Mouse (Mus musculus) ES-E14 (cell line): ENCODE results near the gene Gbp7. TPM values are rescaled to one million over a fixed set of nuclear protein-coding genes. Genes with fewer than 3 reads are reported as not detected.

Source experiments
- DNase-seq: peaks from one replicate; pipeline ENCODE4 v3.0.0-alpha.2; 2013; ENCODE audit warnings: low read depth, low spot score
- H3K27ac ChIP-seq: 2 replicates; pipeline ENCODE4 v1.5.1; 2012; ENCODE audit warnings: low read depth, mild to moderate bottlenecking, low read length, moderate library complexity, mixed read lengths; ENCODE audit not compliant: poor library complexity, insufficient read depth, severe bottlenecking
- H3K36me3 ChIP-seq: 2 replicates; pipeline ENCODE4 v1.6.1; 2012; ENCODE audit warnings: mild to moderate bottlenecking, low read length, moderate library complexity, mixed read lengths; ENCODE audit not compliant: control insufficient read depth, poor library complexity, insufficient read depth, severe bottlenecking
- H3K4me1 ChIP-seq, 2 experiments: fragments of 150-350 bp in 1 of 2; sonication (generic) in 1 of 2; 2 replicates each; pipeline ENCODE4 v1.6.1; 2012; ENCODE audit warnings: low read length in 2 of 2, mild to moderate bottlenecking in 1 of 2, mixed read lengths in 1 of 2; ENCODE audit not compliant: control insufficient read depth in 2 of 2, insufficient read depth in 2 of 2, poor library complexity in 1 of 2
- H3K4me3 ChIP-seq, 2 experiments: fragments of 150-350 bp in 1 of 2; sonication (generic) in 1 of 2; 2 replicates each; pipeline ENCODE4 v1.5.1; 2012; ENCODE audit warnings: low read length in 2 of 2, low read depth in 1 of 2, mild to moderate bottlenecking in 1 of 2, mixed read lengths in 1 of 2; ENCODE audit not compliant: insufficient read depth in 1 of 2, poor library complexity in 1 of 2, severe bottlenecking in 1 of 2
- H3K9ac ChIP-seq: 2 replicates; pipeline ENCODE4 v1.6.1; 2012; ENCODE audit warnings: low read depth, mild to moderate bottlenecking, low read length, mixed read lengths; ENCODE audit not compliant: poor library complexity, insufficient read depth, severe bottlenecking
- H3K9me3 ChIP-seq: fragments of 150-350 bp; sonication (generic); 2 replicates; pipeline ENCODE4 v1.6.1; 2012; ENCODE audit warnings: low read depth, mild to moderate bottlenecking, low read length; ENCODE audit not compliant: control insufficient read depth, insufficient read depth
- CHD2 ChIP-seq: IDR thresholded peaks from 2 replicates; pipeline ENCODE4 v1.6.1; 2014; ENCODE audit warnings: mild to moderate bottlenecking, low read depth, low read length, inconsistent platforms
- HCFC1 ChIP-seq: IDR thresholded peaks from 2 replicates; pipeline ENCODE4 v1.6.1; 2012; ENCODE audit warnings: low read length, inconsistent platforms, borderline replicate concordance; ENCODE audit not compliant: insufficient read depth
- MAFK ChIP-seq: IDR thresholded peaks from 2 replicates; pipeline ENCODE4 v1.6.1; 2014; ENCODE audit warnings: mild to moderate bottlenecking, low read depth, low read length, inconsistent platforms; ENCODE audit not compliant: insufficient read depth
- ZC3H11A ChIP-seq: IDR thresholded peaks from 2 replicates; pipeline ENCODE4 v1.6.1; 2012; ENCODE audit warnings: low read depth, mild to moderate bottlenecking, inconsistent platforms, low read length, borderline replicate concordance
- ZNF384 ChIP-seq: IDR thresholded peaks from 2 replicates; pipeline ENCODE4 v1.6.1; 2012; ENCODE audit warnings: low read depth, low read length, inconsistent platforms
- in situ Hi-C, 2 experiments: fragments of 600-800 bp; cut with MboI; formaldehyde crosslinking; loops; one replicate each; pipeline ENCODE4 v1.15.1; 2025; ENCODE audit warnings: low sequenced_read_pairs in 2 of 2, inconsistent platforms in 1 of 2; ENCODE audit not compliant: unreplicated experiment in 2 of 2
- total RNA-seq: library from RNA; depleted of rRNA; stranded (reverse); fragments of 300-350 nt; gene quantifications from 2 replicates; pipeline ENCODE4 v1.2.3, GENCODE M21; 2012

Gene Gbp7
- total RNA-seq, 1 experiment = 0.94 TPM

DNA sequence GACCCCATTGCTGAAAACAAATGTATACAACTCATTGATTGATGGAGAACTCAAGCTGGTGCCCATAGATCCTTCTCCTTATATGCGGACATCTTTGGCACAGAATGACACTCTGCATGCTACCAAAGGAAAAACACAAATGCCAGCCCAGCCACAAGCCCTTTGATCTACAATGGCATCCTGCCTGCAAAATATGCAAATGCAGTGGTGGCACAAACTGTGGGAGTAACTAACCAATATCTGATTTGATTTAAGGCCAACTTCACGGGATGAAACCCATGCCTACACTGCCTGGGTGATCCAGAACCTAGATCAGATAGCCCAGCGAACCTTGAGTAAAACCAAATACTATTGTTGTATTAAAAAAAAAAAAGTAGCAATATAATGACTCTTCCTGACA lies 16.5 kb downstream of the Gbp7 start:
- Histone ChIP-seq H3K36me3 (no peaks in the 10 kb centered on the region), H3K9ac (no peak overlapping the region), H3K9me3 (no peaks in the 10 kb centered on the region), H3K4me3 (no peak overlapping the region), H3K4me1 (no peaks in the 10 kb centered on the region), H3K27ac (no peak overlapping the region)
- TF ChIP-seq MAFK (no peak), ZNF384 (no peak), HCFC1 (no peak), ZC3H11A (no peak), CHD2 (no peak)
- in situ Hi-C loops = no loop called here
- DNase-seq = no peak

DNA sequence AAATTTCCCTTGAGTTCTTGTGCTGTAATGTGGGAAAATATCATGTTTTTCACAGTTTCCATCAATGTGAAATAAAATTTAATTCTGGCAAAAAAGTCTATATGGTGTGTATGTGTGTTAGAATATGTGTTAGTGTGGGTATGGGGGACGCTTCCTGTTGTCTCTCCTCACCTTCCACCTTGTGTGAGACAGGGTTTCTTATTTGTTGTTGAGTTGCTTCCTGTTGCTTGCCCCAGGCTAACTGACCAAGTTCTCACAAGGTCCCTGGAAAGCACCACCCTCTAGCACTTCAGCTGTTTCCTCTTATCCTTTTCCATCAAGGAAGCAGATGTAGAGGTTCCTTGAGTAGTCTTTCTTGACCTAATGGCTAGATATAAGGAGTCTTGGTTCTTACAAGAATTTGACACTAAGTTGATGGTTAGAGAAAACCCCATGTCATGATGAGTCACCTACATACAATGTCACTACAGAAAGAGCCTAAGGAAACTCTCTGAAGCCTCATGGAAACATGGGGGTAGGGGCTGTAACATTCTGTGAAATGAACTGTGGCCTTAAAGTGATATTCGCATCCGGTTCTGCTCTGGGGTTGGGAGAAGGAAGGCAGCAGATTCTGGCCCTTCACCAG lies 20.0 kb downstream of the Gbp7 start:
- H3K36me3 ChIP-seq = no peaks in the 10 kb centered on the region
- H3K9ac ChIP-seq = no peak overlapping the region
- in situ Hi-C loops = no loop called here

DNA sequence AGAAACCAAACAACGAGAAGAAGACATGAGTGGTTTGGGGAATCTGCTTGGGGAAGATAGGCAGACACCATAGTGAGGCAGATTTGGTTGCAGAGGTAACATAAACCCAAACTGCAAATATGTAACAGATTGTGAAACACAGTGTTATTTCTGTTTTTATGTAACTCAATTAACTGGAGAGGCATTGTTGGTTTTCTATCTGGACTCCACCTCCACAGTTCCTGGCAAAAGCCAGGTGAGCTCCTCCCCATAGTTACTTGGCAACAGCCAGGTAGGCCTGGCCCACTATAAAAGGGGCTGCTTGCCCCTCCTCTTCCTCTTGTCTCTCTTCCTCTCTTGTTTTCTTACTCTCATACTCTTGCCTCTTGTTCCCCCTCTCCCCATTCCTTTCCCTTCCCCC lies 24.5 kb downstream of the Gbp7 start:
- in situ Hi-C loops = no loop called here
- H3K4me3 ChIP-seq = no peak overlapping the region
- H3K9ac ChIP-seq = no peak overlapping the region
- TF ChIP-seq CHD2 (no peak), ZNF384 (no peak), ZC3H11A (no peak)
- peaks cover 0 to 5% of the 10 kb centered on the region in 2 experiments; a peak in 1 of 4 replicates for H3K4me1 ChIP-seq
- no peaks in the 10 kb centered on the region for H3K9me3 ChIP-seq
- DNase-seq = no peak
- H3K36me3 ChIP-seq = no peaks in the 10 kb centered on the region
- H3K27ac ChIP-seq = no peak overlapping the region

More for the DNA sequence above, 20.0 kb downstream of the Gbp7 start:
- Histone ChIP-seq H3K4me3 (no peak overlapping the region), H3K27ac (no peak overlapping the region), H3K4me1 (no peaks in the 10 kb centered on the region), H3K9me3 (no peaks in the 10 kb centered on the region)
- no peak for TF ChIP-seq HCFC1
- TF ChIP-seq ZC3H11A = no peak
- no peak for TF ChIP-seq ZNF384
- TF ChIP-seq MAFK = no peak
- TF ChIP-seq CHD2 = no peak
- no peak for DNase-seq

DNA sequence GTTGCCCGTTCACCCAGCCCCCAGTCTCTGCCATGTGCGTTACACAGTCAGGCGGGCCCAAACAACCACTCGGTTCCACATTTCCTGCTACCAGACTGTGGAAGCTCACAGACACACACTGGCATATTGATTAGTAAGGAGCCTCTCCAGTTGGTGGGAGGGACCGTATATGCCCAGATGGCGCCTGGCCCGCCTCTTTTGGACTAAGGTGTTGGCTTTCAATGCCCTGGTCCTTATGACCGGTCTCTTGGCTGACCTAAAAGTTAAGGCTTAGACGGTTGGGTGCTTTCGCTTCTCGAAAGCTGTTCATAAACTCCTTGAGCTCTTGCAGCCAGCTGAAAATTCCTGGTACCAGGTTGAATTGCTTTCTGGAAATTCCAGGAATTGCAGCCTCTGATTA lies 25.5 kb downstream of the Gbp7 start:
- no peaks in the 10 kb centered on the region for H3K9me3 ChIP-seq
- DNase-seq = no peak
- peaks cover 0 to 6% of the 10 kb centered on the region in 2 experiments; a peak in 1 of 4 replicates for H3K4me1 ChIP-seq
- TF ChIP-seq ZC3H11A (no peak), CHD2 (no peak), HCFC1 (no peak), MAFK (no peak), ZNF384 (no peak)
- H3K27ac ChIP-seq = no peak overlapping the region
- H3K36me3 ChIP-seq = no peaks in the 10 kb centered on the region
- in situ Hi-C loops = no loop called here
- H3K9ac ChIP-seq = no peak overlapping the region
- H3K4me3 ChIP-seq = no peak overlapping the region
